Mouse (Mus musculus) bone marrow, adult 2 months (tissue): Measurements from ENCODE around the gene Pus3.

ENCODE experiments used
- CTCF ChIP-seq: fragments of 200-500 bp; IDR thresholded peaks from 2 replicates; pipeline ENCODE4 v1.5.1; 2011; ENCODE audit warnings: low read length, control low read depth; ENCODE audit not compliant: control insufficient read depth, insufficient read depth
- POLR2A ChIP-seq: fragments of 200-500 bp; IDR thresholded peaks from 2 replicates; pipeline ENCODE4 v1.6.1; 2011; ENCODE audit warnings: low read depth, mild to moderate bottlenecking, control low read depth, low read length, borderline replicate concordance; ENCODE audit not compliant: control insufficient read depth

DNA sequence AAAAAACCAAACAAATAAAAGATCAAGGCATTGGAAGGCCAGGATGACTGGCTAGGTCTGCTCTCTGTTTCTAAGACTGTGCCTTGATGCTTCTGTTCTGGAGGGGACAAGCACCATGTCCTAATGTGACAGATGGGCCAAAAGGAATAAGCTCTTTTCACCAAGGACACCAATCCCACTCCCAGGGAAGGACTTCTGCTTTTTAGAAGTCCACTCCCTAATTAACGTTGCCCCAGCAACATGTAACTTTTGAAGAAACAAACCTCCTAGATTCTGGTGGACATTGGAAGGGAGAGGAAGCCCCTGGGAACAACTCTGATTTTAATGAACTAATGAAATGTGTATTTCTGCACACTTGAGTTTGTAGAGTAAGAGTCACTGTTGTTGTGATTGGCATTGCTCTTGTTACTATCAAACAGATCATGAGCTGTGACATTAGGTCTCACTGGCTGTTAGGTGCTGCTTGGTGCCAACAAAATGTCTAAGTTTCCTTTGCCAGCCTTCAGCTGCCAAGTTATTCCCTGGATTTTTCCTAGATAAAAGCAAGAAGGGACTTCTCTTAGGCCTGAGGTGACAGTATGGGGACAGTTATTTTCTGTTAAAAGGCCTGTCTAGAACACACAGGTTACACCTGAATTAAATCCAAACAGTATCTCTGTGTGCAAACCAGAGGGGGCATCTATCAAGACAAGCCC lies 35.4 kb upstream of the Pus3 start:
- TF ChIP-seq CTCF (no peak), POLR2A (no peak)
